Mouse (Mus musculus) layer of hippocampus, postnatal 36 days (tissue): ENCODE data around the gene Phf2. TPM values are rescaled to one million over a fixed set of nuclear protein-coding genes. Genes with fewer than 3 reads are reported as not detected.
A peak's percentile ranks its signal among the peaks of the same experiment; 100 is the strongest.

Source experiments
- DNase-seq, 2 experiments: peaks; one replicate each; pipeline ENCODE4 v3.0.0; 2022
- total RNA-seq, 2 experiments: library from RNA; stranded (reverse); gene quantifications; 2 replicates each; pipeline ENCODE4 v1.2.3; 2021

The Phf2 gene
- total RNA-seq, 2 experiments from 2014 or later, result 37.3 to 41.4 TPM

GRCm38 (mm10) chr13:48802181-48802580 is 68.7 kb downstream of the Phf2 start:
- no peak for DNase-seq

GRCm38 (mm10) chr13:48800850-48801546 is 69.9 kb downstream of the Phf2 start:
- DNase-seq, result peak; percentile 58 to 59

- DNase-seq, result no peak
These were observed 72.6 kb downstream of the Phf2 start for GRCm38 (mm10) chr13:48798256-48798771.

GRCm38 (mm10) chr13:48796906-48797305 is 74.0 kb downstream of the Phf2 start:
- DNase-seq, result no peak

GRCm38 (mm10) chr13:48795711-48796110 is 75.2 kb downstream of the Phf2 start:
- no peak for DNase-seq

- DNase-seq, result no peak
These were observed 86.2 kb downstream of the Phf2 start for GRCm38 (mm10) chr13:48784594-48785298.

GRCm38 (mm10) chr13:48784151-48784550 is 86.8 kb downstream of the Phf2 start:
- DNase-seq, result no peak

- DNase-seq, result no peak
These were observed 87.9 kb downstream of the Phf2 start for GRCm38 (mm10) chr13:48782727-48783725.

- DNase-seq, result no peak
These were observed 90.4 kb downstream of the Phf2 start for GRCm38 (mm10) chr13:48780345-48781010.

GRCm38 (mm10) chr13:48779592-48780344 is 91.2 kb downstream of the Phf2 start:
- no peak for DNase-seq

GRCm38 (mm10) chr13:48778138-48778537 is 92.8 kb downstream of the Phf2 start:
- DNase-seq, result no peak

- no peak for DNase-seq
These were observed 96.4 kb downstream of the Phf2 start for GRCm38 (mm10) chr13:48774506-48774905.

GRCm38 (mm10) chr13:48768109-48768508 is 102.8 kb downstream of the Phf2 start:
- DNase-seq, result peak; percentile 16 to 19

- DNase-seq, result no peak
These were observed 107.1 kb downstream of the Phf2 start for GRCm38 (mm10) chr13:48763701-48764245.

GRCm38 (mm10) chr13:48760855-48761436 is 110.0 kb downstream of the Phf2 start:
- no peak for DNase-seq

- no peak for DNase-seq
These were observed 114.2 kb downstream of the Phf2 start for GRCm38 (mm10) chr13:48756769-48757168.
